Mouse (Mus musculus): Measurements from ENCODE around the gene Fam229b.

The Fam229b gene

GRCm38 (mm10) chr10:39133462-39134310, at the start of gene Fam229b, which contains the start of gene Tube1:
Fam229b (minus strand) TSS chr10:39133914.
Tube1 (plus strand) TSS chr10:39133976.
- peak; percentile 92 to 97 for DNase-seq (ENCODE audit: inconsistent age in 2 of 2, low spot score in 1 of 2)

- DNase-seq (ENCODE audit: inconsistent age in 2 of 2, low spot score in 1 of 2), result no peak
Observed at GRCm38 (mm10) chr10:39176981-39177380, 43.3 kb upstream of the Fam229b start.

- peak; percentile 19 to 54 for DNase-seq (ENCODE audit: inconsistent age in 2 of 2, low spot score in 1 of 2)
Observed at GRCm38 (mm10) chr10:39173077-39173476, 39.4 kb upstream of the Fam229b start.

- no peak for DNase-seq (ENCODE audit: inconsistent age in 2 of 2, low spot score in 1 of 2)
Observed at GRCm38 (mm10) chr10:39172540-39172931, 38.8 kb upstream of the Fam229b start.

GRCm38 (mm10) chr10:39171603-39172539, 38.2 kb upstream of the Fam229b start:
- DNase-seq (ENCODE audit: inconsistent age in 2 of 2, low spot score in 1 of 2), result peak; percentile 89 to 97

- peak; percentile 91 to 97 for DNase-seq (ENCODE audit: inconsistent age in 2 of 2, low spot score in 1 of 2)
Observed at GRCm38 (mm10) chr10:39171134-39171533, 37.4 kb upstream of the Fam229b start.

- peak in 1 of 2 experiments; percentile 29 for DNase-seq (ENCODE audit: inconsistent age in 2 of 2, low spot score in 1 of 2)
Observed at GRCm38 (mm10) chr10:39170706-39171105, 37.0 kb upstream of the Fam229b start.

- peak; percentile 67 to 90 for DNase-seq (ENCODE audit: inconsistent age in 2 of 2, low spot score in 1 of 2)
Observed at GRCm38 (mm10) chr10:39170181-39170580, 36.5 kb upstream of the Fam229b start.

- DNase-seq (ENCODE audit: inconsistent age in 2 of 2, low spot score in 1 of 2), result no peak
Observed at GRCm38 (mm10) chr10:39169642-39170041, 35.9 kb upstream of the Fam229b start.

GRCm38 (mm10) chr10:39167611-39168010, 33.9 kb upstream of the Fam229b start:
- DNase-seq (ENCODE audit: inconsistent age in 2 of 2, low spot score in 1 of 2), result no peak

GRCm38 (mm10) chr10:39165632-39166115, 32.0 kb upstream of the Fam229b start:
- peak in 1 of 2 experiments; percentile 44 for DNase-seq (ENCODE audit: inconsistent age in 2 of 2, low spot score in 1 of 2)

GRCm38 (mm10) chr10:39163694-39164093, 30.0 kb upstream of the Fam229b start, which contains the start of gene Ccn6:
Ccn6 (minus strand) TSS chr10:39163794.
- no peak for DNase-seq (ENCODE audit: inconsistent age in 2 of 2, low spot score in 1 of 2)

GRCm38 (mm10) chr10:39162666-39163484, 29.2 kb upstream of the Fam229b start:
- DNase-seq (ENCODE audit: inconsistent age in 2 of 2, low spot score in 1 of 2), result peak; percentile 21 to 82

GRCm38 (mm10) chr10:39161406-39161805, 27.7 kb upstream of the Fam229b start:
- DNase-seq (ENCODE audit: inconsistent age in 2 of 2, low spot score in 1 of 2), result no peak

GRCm38 (mm10) chr10:39158306-39158705, 24.6 kb upstream of the Fam229b start:
- DNase-seq (ENCODE audit: inconsistent age in 2 of 2, low spot score in 1 of 2), result no peak

GRCm38 (mm10) chr10:39157321-39157720, 23.6 kb upstream of the Fam229b start:
- DNase-seq (ENCODE audit: inconsistent age in 2 of 2, low spot score in 1 of 2), result no peak

- DNase-seq (ENCODE audit: inconsistent age in 2 of 2, low spot score in 1 of 2), result no peak
Observed at GRCm38 (mm10) chr10:39156719-39157118, 23.0 kb upstream of the Fam229b start.

- peak in 1 of 2 experiments; percentile 8 for DNase-seq (ENCODE audit: inconsistent age in 2 of 2, low spot score in 1 of 2)
Observed at GRCm38 (mm10) chr10:39142216-39142615, 8.5 kb upstream of the Fam229b start.

- DNase-seq (ENCODE audit: inconsistent age in 2 of 2, low spot score in 1 of 2), result peak in 1 of 2 experiments; percentile 10
Observed at GRCm38 (mm10) chr10:39141401-39141800, 7.7 kb upstream of the Fam229b start.

- DNase-seq (ENCODE audit: inconsistent age in 2 of 2, low spot score in 1 of 2), result peak in 1 of 2 experiments; percentile 12
Observed at GRCm38 (mm10) chr10:39140843-39141242, 7.1 kb upstream of the Fam229b start.

All from adrenal gland, adult (tissue).